Mouse (Mus musculus) mammary gland, adult 2 months (tissue): ENCODE results near the gene 0610010K14Rik. TPM values are rescaled to one million over a fixed set of nuclear protein-coding genes. Genes with fewer than 3 reads are reported as not detected.

Experiments used
- polyA plus RNA-seq: library from polyadenylated mRNA; depleted of rRNA; stranded (reverse); fragments of >200 nt; gene quantifications from 2 replicates; pipeline ENCODE4 v1.2.3, GENCODE M21; 2012; ENCODE audit warnings: low replicate concordance; rRNA removed

The 0610010K14Rik gene
- polyA plus RNA-seq = 64.0 and 79.8 TPM in 2 replicates

GRCm38 (mm10) chr11:70237457-70238167, at the start of gene 0610010K14Rik:
Gene 0610010K14Rik (minus strand): TSS chr11:70237914.

GRCm38 (mm10) chr11:70254931-70255531, 17.3 kb upstream of the 0610010K14Rik start, which contains the start of gene Alox12:
Gene Alox12 (minus strand): TSS chr11:70255353.

GRCm38 (mm10) chr11:70239541-70240279, 2.0 kb upstream of the 0610010K14Rik start, which contains the start of the genes Gm21988 and Rnasek:
Gene Gm21988 (minus strand): TSS chr11:70239830.
Gene Rnasek (minus strand): TSS chr11:70239842.

GRCm38 (mm10) chr11:70229260-70230010, 8.3 kb downstream of the 0610010K14Rik start, which contains the start of gene Bcl6b:
Gene Bcl6b (minus strand): TSS chr11:70229798.

GRCm38 (mm10) chr11:70220731-70221602, 16.7 kb downstream of the 0610010K14Rik start, which contains the start of gene Slc16a13:
Gene Slc16a13 (minus strand): TSS chr11:70221064.

GRCm38 (mm10) chr11:70212423-70212822, 25.3 kb downstream of the 0610010K14Rik start, which contains the start of gene Slc16a11:
Gene Slc16a11 (plus strand): TSS chr11:70212752.

Other genes starting within 250 kb of the 0610010K14Rik start
- gene Gabarap, start 246.8 kb downstream of the 0610010K14Rik start, polyA plus RNA-seq = 358 and 921 TPM in 2 replicates
- gene Phf23, start 242.1 kb downstream of the 0610010K14Rik start, polyA plus RNA-seq = 21.3 and 23.1 TPM in 2 replicates
- 15.5 and 26.3 TPM in 2 replicates for gene Dvl2, start 237.3 kb downstream of the 0610010K14Rik start, polyA plus RNA-seq
- gene Acadvl, start 222.5 kb downstream of the 0610010K14Rik start, polyA plus RNA-seq = 171 and 264 TPM in 2 replicates
- 22.3 and 22.8 TPM in 2 replicates for gene Dlg4, start 221.0 kb downstream of the 0610010K14Rik start, polyA plus RNA-seq
- gene Asgr1, start 183.8 kb downstream of the 0610010K14Rik start, polyA plus RNA-seq = 2.4 TPM in 1 of 2 replicates, not detected in the other
- gene Asgr2, start 145.3 kb downstream of the 0610010K14Rik start, polyA plus RNA-seq = 3.7 and 5.9 TPM in 2 replicates
- gene Mgl2, start 107.6 kb downstream of the 0610010K14Rik start, polyA plus RNA-seq = 23.2 and 54.4 TPM in 2 replicates
- 41.2 and 77.8 TPM in 2 replicates for gene Clec10a, start 81.7 kb downstream of the 0610010K14Rik start, polyA plus RNA-seq
- gene Slc16a11, start 25.2 kb downstream of the 0610010K14Rik start, polyA plus RNA-seq = 4.8 and 9.0 TPM in 2 replicates
- 4.6 and 5.2 TPM in 2 replicates for gene Slc16a13, start 16.9 kb downstream of the 0610010K14Rik start, polyA plus RNA-seq
- gene Bcl6b, start 8.1 kb downstream of the 0610010K14Rik start, polyA plus RNA-seq = 11.9 TPM in 2 replicates
- 7.3 and 8.3 TPM in 2 replicates for gene Gm21988, start 1.9 kb upstream of the 0610010K14Rik start, polyA plus RNA-seq
- 228 and 250 TPM in 2 replicates for gene Rnasek, start 1.9 kb upstream of the 0610010K14Rik start, polyA plus RNA-seq
- gene Alox12, start 17.4 kb upstream of the 0610010K14Rik start, polyA plus RNA-seq = 2.9 and 5.0 TPM in 2 replicates
- 1.1 and 5.8 TPM in 2 replicates for gene Alox12e, start 84.7 kb upstream of the 0610010K14Rik start, polyA plus RNA-seq
- 7.3 TPM in 2 replicates for gene Alox15, start 114.1 kb upstream of the 0610010K14Rik start, polyA plus RNA-seq
- 20.5 and 21.3 TPM in 2 replicates for gene Pelp1, start 172.1 kb upstream of the 0610010K14Rik start, polyA plus RNA-seq
- gene Arrb2, start 194.7 kb upstream of the 0610010K14Rik start, polyA plus RNA-seq = 101 and 115 TPM in 2 replicates
- gene Med11, start 214.0 kb upstream of the 0610010K14Rik start, polyA plus RNA-seq = 18.4 and 20.8 TPM in 2 replicates
- gene Zmynd15, start 221.5 kb upstream of the 0610010K14Rik start, polyA plus RNA-seq = 15.4 and 27.1 TPM in 2 replicates
- 55.8 and 86.0 TPM in 2 replicates for gene Cxcl16, start 222.1 kb upstream of the 0610010K14Rik start, polyA plus RNA-seq